Mouse (Mus musculus): ENCODE data around the gene Gm10230.
"Not testable (repeated sequence)": the region's sequence is repeated elsewhere in the genome, so short reads cannot be mapped to it uniquely, and the experiment has no call there.

DNA sequence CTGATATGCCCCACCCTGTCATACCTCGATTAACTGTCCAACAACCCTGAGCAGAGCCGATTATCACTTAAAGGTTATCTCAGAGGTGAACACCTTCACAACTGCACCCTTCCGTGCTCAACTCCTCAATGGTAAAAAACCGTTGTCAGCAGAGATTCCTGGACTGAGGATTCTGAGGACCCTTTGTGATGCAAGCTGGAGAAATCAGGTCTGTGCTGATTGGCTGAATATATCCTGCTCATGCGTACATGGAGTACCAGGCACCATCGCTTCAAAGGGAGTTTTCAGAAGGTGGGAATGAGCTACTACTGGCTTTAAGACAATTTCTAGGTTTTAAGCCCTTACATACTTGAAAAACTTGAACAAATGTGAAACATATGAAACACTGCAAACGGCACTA is at the start of gene Gm10230:
- not testable (repeated sequence) for TF ChIP-seq CTCF (IDR thresholded peaks at IDR 0.05; ENCODE audit: control insufficient read depth, insufficient read depth, low read length); POLR2A (IDR thresholded peaks at IDR 0.05; ENCODE audit: borderline replicate concordance, control insufficient read depth, low read depth, low read length)

Measured in bone marrow, adult 2 months (tissue).